Mouse (Mus musculus) myocyte (in vitro differentiated cells): ENCODE results near the gene Ndufa4l2.

Source experiments
- POLR2A ChIP-seq: IDR thresholded peaks from one replicate; pipeline ENCODE4 v1.6.1; 2011; ENCODE audit warnings: low read depth, mild to moderate bottlenecking, control low read depth, moderate library complexity; ENCODE audit not compliant: insufficient read length
- POLR2AphosphoS2 ChIP-seq: IDR thresholded peaks from one replicate; pipeline ENCODE4 v1.6.1; 2011; ENCODE audit warnings: low read depth, control low read depth; ENCODE audit not compliant: insufficient read length

DNA sequence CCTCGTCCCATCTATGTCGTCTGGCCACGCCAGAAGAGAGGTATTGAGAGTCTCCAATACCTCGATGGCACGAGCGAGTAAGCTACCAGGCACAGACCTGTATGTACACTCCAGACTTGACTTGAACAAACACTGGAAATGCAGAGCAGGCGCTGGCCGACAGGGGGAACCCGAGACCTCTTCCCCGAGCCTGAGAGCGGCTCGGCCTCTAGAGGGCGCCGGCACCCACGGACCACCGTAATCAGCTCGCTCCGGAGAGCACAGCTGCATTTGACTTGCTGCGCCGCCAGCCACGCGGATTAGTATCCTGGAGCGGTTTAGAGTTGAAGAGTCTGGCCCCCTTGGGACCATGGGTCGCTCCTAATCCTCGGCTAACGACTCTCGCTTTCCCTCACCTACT, 2.0 kb upstream of the Ndufa4l2 start:
- TF ChIP-seq POLR2A = peak; percentile 51
- TF ChIP-seq POLR2AphosphoS2 = peak; percentile 43
